Mouse (Mus musculus) E14TG2a.4 (cell line): ENCODE measurements around the gene Crat.

Experiments
- CTCF ChIP-seq: conservative IDR thresholded peaks from 2 replicates; pipeline ENCODE4 v1.5.1; 2014; ENCODE audit warnings: low read length
- NANOG ChIP-seq: IDR thresholded peaks from 2 replicates; pipeline ENCODE4 v1.6.1; 2014; ENCODE audit warnings: borderline replicate concordance, low read length, mixed read lengths
- POU5F1 ChIP-seq: IDR thresholded peaks from 2 replicates; pipeline ENCODE4 v1.6.1; 2014; ENCODE audit warnings: low read length, borderline replicate concordance

- peak; percentile 43 for TF ChIP-seq CTCF
- TF ChIP-seq NANOG, result no peak
- no peak for TF ChIP-seq POU5F1
Measured at GRCm38 (mm10) chr2:30459241-30459640, 43.6 kb upstream of the Crat start.
